Mouse (Mus musculus) embryonic facial prominence, embryonic 11.5 days (tissue): ENCODE measurements at regions not wholly inside any gene's neighbourhood (a gene's known extent, or its start where the extent isn't known, plus 50 kb on each side); places are given as distances from the start of the nearest gene placed in this dataset.

Source experiments
- ATAC-seq: fragments of 200-750 bp; cut with Nextera tagmentation; replicated peaks from 2 replicates; pipeline ENCODE4 v1.8.0; 2017; ENCODE audit warnings: low read depth; ENCODE audit not compliant: insufficient number of reproducible peaks, low FRiP score, low TSS enrichment
- DNase-seq: peaks from one replicate; pipeline ENCODE4 v3.0.0-alpha.2; 2015; ENCODE audit warnings: low spot score
- H3K27ac ChIP-seq: fragments of 300-500 bp; sonication (generic); replicated peaks from 2 replicates; pipeline ENCODE4 v1.5.1; 2014; ENCODE audit warnings: mild to moderate bottlenecking, low read depth, low read length, control low read depth
- H3K27me3 ChIP-seq: fragments of 300-500 bp; sonication (generic); 2 replicates; pipeline ENCODE4 v1.6.1; 2014; ENCODE audit warnings: mild to moderate bottlenecking, low read length, moderate library complexity, mixed read lengths; ENCODE audit not compliant: control insufficient read depth, insufficient read depth
- H3K36me3 ChIP-seq: fragments of 300-500 bp; sonication (generic); replicated peaks from 2 replicates; pipeline ENCODE4 v1.6.1; 2014; ENCODE audit warnings: low read depth, mild to moderate bottlenecking, low read length, moderate library complexity, mixed read lengths; ENCODE audit not compliant: control insufficient read depth, insufficient read depth
- H3K4me1 ChIP-seq: fragments of 300-500 bp; sonication (generic); 2 replicates; pipeline ENCODE4 v1.6.1; 2014; ENCODE audit warnings: low read length, mixed read lengths; ENCODE audit not compliant: control insufficient read depth, insufficient read depth
- H3K4me2 ChIP-seq: fragments of 300-500 bp; sonication (generic); 2 replicates; pipeline ENCODE4 v1.6.1; 2014; ENCODE audit warnings: low read depth, mild to moderate bottlenecking, control low read depth, low read length, moderate library complexity
- H3K4me3 ChIP-seq: fragments of 300-500 bp; sonication (generic); 2 replicates; pipeline ENCODE4 v1.5.1; 2014; ENCODE audit warnings: low read depth, low read length, control low read depth
- H3K9ac ChIP-seq: fragments of 300-500 bp; sonication (generic); replicated peaks from 2 replicates; pipeline ENCODE4 v1.6.1; 2014; ENCODE audit warnings: mild to moderate bottlenecking, control low read depth, low read length
- H3K9me3 ChIP-seq: fragments of 300-500 bp; sonication (generic); replicated peaks from 2 replicates; pipeline ENCODE4 v1.6.1; 2016; ENCODE audit warnings: mild to moderate bottlenecking, low read length, inconsistent platforms, mixed read lengths; ENCODE audit not compliant: control insufficient read depth
- WGBS: fragments of 180-500 bp; shearing (Covaris S2); extraction: QIAGEN DNeasy Blood & Tissue Kit; methylation state at CpG from one replicate; pipeline ENCODE4 v1.1.7; 2014; 5-methylcytosine and 5-hydroxymethylcytosine counted together

DNA sequence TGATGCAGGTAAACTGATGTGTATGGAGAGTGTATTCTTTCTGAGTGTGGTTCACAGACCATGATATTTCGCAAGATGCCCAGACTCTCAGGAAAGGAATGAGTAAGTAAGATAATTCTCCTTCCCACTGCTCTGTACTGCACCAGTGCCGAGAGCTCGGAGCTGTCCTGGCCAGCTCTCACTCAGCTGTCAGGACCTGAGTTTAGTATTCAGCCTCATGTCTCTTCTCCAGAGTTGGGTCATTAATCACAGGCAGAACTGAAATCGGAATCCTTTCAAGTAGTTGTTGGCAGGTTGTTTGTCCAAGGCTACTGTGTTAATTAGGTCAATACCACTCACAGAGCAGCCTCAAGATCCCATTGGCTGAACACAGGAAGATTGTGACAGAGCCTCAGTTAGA is 510.1 kb downstream of the Gpam start:
- 53% methylated on average over 4 of the region's 4 CpGs for WGBS
- ATAC-seq, result no peak

More for the DNA sequence above, 510.1 kb downstream of the Gpam start:
- no peak overlapping the region for H3K4me3 ChIP-seq
- no peak for DNase-seq
- H3K4me2 ChIP-seq, result no peak overlapping the region
- H3K36me3 ChIP-seq, result no peaks in the 10 kb centered on the region
- no peaks in the 10 kb centered on the region for H3K27me3 ChIP-seq
- no peak overlapping the region for H3K9ac ChIP-seq
- no peaks in the 10 kb centered on the region for H3K9me3 ChIP-seq
- no peaks in the 10 kb centered on the region for H3K4me1 ChIP-seq
- H3K27ac ChIP-seq, result no peak overlapping the region
